10 mouse cellular contexts compared by ENCODE assay signal in the genomic region with DNA sequence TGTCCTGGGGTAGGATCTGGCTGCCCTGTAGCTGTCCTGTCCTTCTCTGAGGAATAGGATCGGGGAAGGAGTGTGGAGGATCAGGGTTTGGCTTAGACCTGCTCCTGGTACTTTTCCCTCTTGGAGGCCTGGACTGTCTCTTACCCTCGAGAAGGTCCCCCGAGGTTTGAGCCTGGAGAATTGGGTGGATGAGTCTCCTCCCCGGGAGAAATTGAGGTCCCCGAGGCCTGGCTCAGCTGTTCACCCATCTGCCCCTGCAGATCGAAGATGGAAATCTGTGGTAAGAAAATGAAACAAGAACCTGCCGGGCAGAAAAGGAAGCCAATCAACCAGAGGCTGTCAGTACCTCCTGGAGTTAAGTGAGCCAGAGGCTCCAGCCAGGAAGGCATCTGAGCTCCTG. TPM values are rescaled to one million over a fixed set of nuclear protein-coding genes. Genes with fewer than 3 reads are reported as not detected.
A peak's percentile ranks its signal among the peaks of the same experiment; 100 is the strongest.
DNase-seq lines count a peak whose midpoint lies in the region; ATAC-seq lines count a peak whose summit lies in the region.
"Had no signal": no experiment of that assay in that cellular context is flagged by ENCODE, and none has a peak within 500 bp of the region (broad histone marks: within the 10 kb centered on the region; RNA-seq: fewer than 3 reads in every experiment).

No protein-coding gene starts in this region.

- peak overlapping the region; percentile 15; the same call in 1 of the 2 replicates for H3K4me2 ChIP-seq in embryonic facial prominence, embryonic 14.5 days (ENCODE audit: low read depth, low read length)
- no peak overlapping the region for H3K4me2 ChIP-seq in intestine, embryonic 16.5 days (ENCODE audit: low read depth, low read length)
- no peak overlapping the region for H3K4me2 ChIP-seq in neural tube, embryonic 15.5 days

- no peak overlapping the region for H3K4me3 ChIP-seq in heart, embryonic 10.5 days
- no peak overlapping the region for H3K4me3 ChIP-seq in embryonic facial prominence, embryonic 14.5 days (ENCODE audit: low read depth, low read length)
- no peak overlapping the region for H3K4me3 ChIP-seq in intestine, embryonic 16.5 days (ENCODE audit: low read length)
- H3K4me3 ChIP-seq in neural tube, embryonic 15.5 days (replicated peaks) = no peak overlapping the region
- H3K4me3 ChIP-seq: myocyte had no signal

- peaks cover 49% of the 10 kb centered on the region for H3K4me1 ChIP-seq in heart, embryonic 10.5 days
- peaks cover 15% of the 10 kb centered on the region for H3K4me1 ChIP-seq in embryonic facial prominence, embryonic 14.5 days (ENCODE audit: control insufficient read depth, insufficient read depth, low read length)
- H3K4me1 ChIP-seq in intestine, embryonic 16.5 days (ENCODE audit: control insufficient read depth, insufficient read depth, low read length) = peaks cover 51% of the 10 kb centered on the region
- H3K4me1 ChIP-seq in neural tube, embryonic 15.5 days = peaks cover 40% of the 10 kb centered on the region

- H3K36me3 ChIP-seq in heart, embryonic 10.5 days = no peaks in the 10 kb centered on the region
- H3K36me3 ChIP-seq in embryonic facial prominence, embryonic 14.5 days (ENCODE audit: control insufficient read depth, insufficient read depth, low read length) = no peaks in the 10 kb centered on the region
- no peaks in the 10 kb centered on the region for H3K36me3 ChIP-seq in intestine, embryonic 16.5 days (ENCODE audit: control insufficient read depth, insufficient read depth, low read length)
- H3K36me3 ChIP-seq in neural tube, embryonic 15.5 days = no peaks in the 10 kb centered on the region

- ATAC-seq in embryonic facial prominence, embryonic 14.5 days (ENCODE audit: low read depth) = 0 out of 2 replicates have a peak, but pooled peaks have one; percentile 38
- ATAC-seq in intestine, embryonic 16.5 days = no peak
- no peak for ATAC-seq in neural tube, embryonic 15.5 days (ENCODE audit: low FRiP score)
- ATAC-seq: liver, postnatal 0 days had no signal

- H3K27me3 ChIP-seq in heart, embryonic 10.5 days (ENCODE audit: insufficient read depth, poor library complexity, severe bottlenecking) = no peaks in the 10 kb centered on the region
- no peaks in the 10 kb centered on the region for H3K27me3 ChIP-seq in embryonic facial prominence, embryonic 14.5 days (replicated peaks; ENCODE audit: control insufficient read depth, insufficient read depth, low read length)
- H3K27me3 ChIP-seq in intestine, embryonic 16.5 days (replicated peaks; ENCODE audit: control insufficient read depth, insufficient read depth, low read length) = no peaks in the 10 kb centered on the region
- no peaks in the 10 kb centered on the region for H3K27me3 ChIP-seq in neural tube, embryonic 15.5 days (replicated peaks)

- no peak for DNase-seq in heart, embryonic 10.5 days (ENCODE audit: low spot score)
- DNase-seq in heart, adult 9 months (ENCODE audit: low spot score in 2 of 2) = no peak
- DNase-seq in embryonic facial prominence, embryonic 14.5 days (ENCODE audit: low spot score) = no peak
- no peak for DNase-seq in left cerebral cortex, adult 18-20 months (ENCODE audit: low spot score in 2 of 2)
- DNase-seq in spleen, postnatal 4 days (ENCODE audit: low spot score in 2 of 2) = no peak
- no peak for DNase-seq in urinary bladder, postnatal 14 days (ENCODE audit: low spot score)
- DNase-seq: liver, postnatal 0 days had no signal

- peak overlapping the region; percentile 17 for H3K27ac ChIP-seq in heart, embryonic 10.5 days
- no peak overlapping the region for H3K27ac ChIP-seq in embryonic facial prominence, embryonic 14.5 days (replicated peaks; ENCODE audit: low read depth, low read length)
- H3K27ac ChIP-seq in intestine, embryonic 16.5 days (ENCODE audit: low read length) = no peak overlapping the region
- peak overlapping the region; percentile 35 for H3K27ac ChIP-seq in neural tube, embryonic 15.5 days (replicated peaks)

- no peak overlapping the region for H3K9ac ChIP-seq in embryonic facial prominence, embryonic 14.5 days (ENCODE audit: low read depth, low read length)
- peak overlapping the region; percentile 1; the same call in 1 of the 2 replicates for H3K9ac ChIP-seq in intestine, embryonic 16.5 days (ENCODE audit: low read depth, low read length)
- H3K9ac ChIP-seq in neural tube, embryonic 15.5 days (replicated peaks) = no peak overlapping the region; the same call in 1 of the 2 replicates
- H3K9ac ChIP-seq: liver, postnatal 0 days had no signal

- no peaks in the 10 kb centered on the region for H3K9me3 ChIP-seq in heart, embryonic 10.5 days
- no peaks in the 10 kb centered on the region for H3K9me3 ChIP-seq in embryonic facial prominence, embryonic 14.5 days (ENCODE audit: control insufficient read depth, low read length)
- no peaks in the 10 kb centered on the region for H3K9me3 ChIP-seq in intestine, embryonic 16.5 days (ENCODE audit: control insufficient read depth, low read length)
- H3K9me3 ChIP-seq in neural tube, embryonic 15.5 days (replicated peaks) = no peaks in the 10 kb centered on the region

- WGBS in heart, embryonic 10.5 days = 48% methylated on average over 7 of the region's 7 CpGs
- 34% methylated on average over 7 of the region's 7 CpGs for WGBS in embryonic facial prominence, embryonic 14.5 days
- WGBS in intestine, embryonic 16.5 days = 42% methylated on average over 7 of the region's 7 CpGs
- 35% methylated on average over 7 of the region's 7 CpGs for WGBS in neural tube, embryonic 15.5 days

RNA-seq across cellular contexts. Expression of gene Plekha6, which starts 45.5 kb away (rescaled TPM):
- 13.5 and 14.2 TPM in 2 replicates for polyA plus RNA-seq in heart, embryonic 10.5 days (2016; fragmentation: Nextera tagmentation; extraction: Ambion mirVana)
- polyA plus RNA-seq in embryonic facial prominence, embryonic 14.5 days (2014; fragmentation: Nextera tagmentation; extraction: Ambion mirVana) = 4.4 and 6.3 TPM in 2 replicates
- 10.6 and 11.0 TPM in 2 replicates for polyA plus RNA-seq in intestine, embryonic 16.5 days (2015; fragmentation: Nextera tagmentation; extraction: Ambion mirVana)
- 17.1 and 20.5 TPM in 2 replicates for polyA plus RNA-seq in neural tube, embryonic 15.5 days (2015; fragmentation: Nextera tagmentation; extraction: Ambion mirVana)
- total RNA-seq in left cerebral cortex, adult 18-20 months (2021) = 10 to 100 TPM; 78.2 to 91.1 TPM

Comparison
In these comparisons a context has a peak if more than half of its experiments do, and no peak if none do; other contexts are left out.
1. H3K27ac ChIP-seq: peak in heart, embryonic 10.5 days (single experiment) and neural tube, embryonic 15.5 days (single experiment); none in embryonic facial prominence, embryonic 14.5 days (single experiment) and intestine, embryonic 16.5 days (single experiment).